Mouse (Mus musculus) brain, embryonic 14.5 days (tissue): Measurements from ENCODE around the gene Alkbh6. TPM values are rescaled to one million over a fixed set of nuclear protein-coding genes. Genes with fewer than 3 reads are reported as not detected.

Experiments
- DNase-seq: peaks from one replicate; pipeline ENCODE4 v3.0.0-alpha.2; 2011; ENCODE audit warnings: low read depth
- CTCF ChIP-seq: fragments of 200-500 bp; IDR thresholded peaks from 2 replicates; pipeline ENCODE4 v1.5.1; 2012; ENCODE audit warnings: inconsistent platforms, mild to moderate bottlenecking, moderate library complexity, borderline replicate concordance; ENCODE audit not compliant: insufficient read depth, insufficient read length; ENCODE audit errors: extremely low read depth
- POLR2A ChIP-seq: fragments of 200-500 bp; IDR thresholded peaks from 2 replicates; pipeline ENCODE4 v1.6.1; 2012; ENCODE audit warnings: mild to moderate bottlenecking, inconsistent platforms, borderline replicate concordance; ENCODE audit not compliant: poor library complexity, insufficient read depth, insufficient read length, severe bottlenecking; ENCODE audit errors: extremely low read depth
- polyA plus RNA-seq: library from polyadenylated mRNA; depleted of rRNA; stranded (reverse); fragments of >200 nt; gene quantifications from 2 replicates; pipeline ENCODE4 v1.2.3, GENCODE M21; 2012

The Alkbh6 gene
- polyA plus RNA-seq, 1 experiment: 131 TPM

GRCm38 (mm10) chr7:30306083-30306779, 2.3 kb upstream of the Alkbh6 start:
- TF ChIP-seq POLR2A (no peak), CTCF (peak; percentile 52; the same call in 1 of the 2 replicates)
- DNase-seq: peak; percentile 48

GRCm38 (mm10) chr7:30309395-30310129, 1.0 kb downstream of the Alkbh6 start:
- TF ChIP-seq CTCF: no peak
- TF ChIP-seq POLR2A: no peak
- DNase-seq: no peak

- TF ChIP-seq POLR2A: no peak
- TF ChIP-seq CTCF: no peak
- DNase-seq: no peak
Measured at GRCm38 (mm10) chr7:30310136-30310535, 1.6 kb downstream of the Alkbh6 start.

- no peak for DNase-seq
- TF ChIP-seq POLR2A: no peak
- no peak for TF ChIP-seq CTCF
Measured at GRCm38 (mm10) chr7:30313666-30314320, 5.3 kb downstream of the Alkbh6 start.

GRCm38 (mm10) chr7:30314721-30315155, 6.2 kb downstream of the Alkbh6 start, which contains the start of gene Syne4:
TSS of gene Syne4 (plus strand) at chr7:30314807.
- DNase-seq: no peak
- no peak for TF ChIP-seq CTCF
- no peak for TF ChIP-seq POLR2A

- DNase-seq: no peak
- TF ChIP-seq CTCF: no peak
- no peak for TF ChIP-seq POLR2A
Measured at GRCm38 (mm10) chr7:30315559-30316529, 7.3 kb downstream of the Alkbh6 start.

GRCm38 (mm10) chr7:30318142-30318541, 9.6 kb downstream of the Alkbh6 start:
- TF ChIP-seq POLR2A (no peak), CTCF (no peak)
- DNase-seq: no peak

- no peak for TF ChIP-seq CTCF
- no peak for TF ChIP-seq POLR2A
- no peak for DNase-seq
Measured at GRCm38 (mm10) chr7:30320946-30321345, 12.4 kb downstream of the Alkbh6 start.

- TF ChIP-seq CTCF (no peak), POLR2A (no peak; the same call in 1 of the 2 replicates)
- DNase-seq: peak; percentile 83
Measured at GRCm38 (mm10) chr7:30321539-30322284, 13.2 kb downstream of the Alkbh6 start, which contains the start of gene E130208F15Rik. TSS of gene E130208F15Rik (plus strand) at chr7:30321740.

- DNase-seq: peak; percentile 99
- no peak for TF ChIP-seq CTCF
- TF ChIP-seq POLR2A: peak; percentile 88; the same call in 1 of the 2 replicates
Measured at GRCm38 (mm10) chr7:30322285-30322667, 13.8 kb downstream of the Alkbh6 start.
